Mouse (Mus musculus) macrophage (primary cell): Measurements from ENCODE around the gene Gpatch2. TPM values are rescaled to one million over a fixed set of nuclear protein-coding genes. Genes with fewer than 3 reads are reported as not detected.

ENCODE experiments used
- H3K27ac ChIP-seq: fragments of 350-480 bp; formaldehyde crosslinking; 2 replicates; pipeline ENCODE4 v1.9.0; 2021
- H3K36me3 ChIP-seq: fragments of 350-480 bp; formaldehyde crosslinking; 2 replicates; pipeline ENCODE4 v1.9.0; 2021; ENCODE audit errors: inconsistent target
- H3K4me3 ChIP-seq: fragments of 350-480 bp; formaldehyde crosslinking; 2 replicates; pipeline ENCODE4 v1.9.0; 2021; ENCODE audit errors: inconsistent target
- H3K79me2 ChIP-seq: fragments of 350-480 bp; formaldehyde crosslinking; 2 replicates; pipeline ENCODE4 v1.9.0; 2021; ENCODE audit errors: inconsistent target
- WGBS: methylation state at CpG from one replicate; pipeline ENCODE4 v1.1.7; 2026; ENCODE audit warnings: inconsistent platforms; ENCODE audit not compliant: missing documents; 5-methylcytosine and 5-hydroxymethylcytosine counted together
- polyA plus RNA-seq: library from polyadenylated mRNA; stranded (reverse); fragments of 250-400 nt; gene quantifications from 3 replicates; pipeline ENCODE4 v1.2.4, GENCODE M21; 2018; ENCODE audit warnings: inconsistent platforms

The Gpatch2 gene
- polyA plus RNA-seq, 1 experiment from 2014 or later = 11.1 TPM

DNA sequence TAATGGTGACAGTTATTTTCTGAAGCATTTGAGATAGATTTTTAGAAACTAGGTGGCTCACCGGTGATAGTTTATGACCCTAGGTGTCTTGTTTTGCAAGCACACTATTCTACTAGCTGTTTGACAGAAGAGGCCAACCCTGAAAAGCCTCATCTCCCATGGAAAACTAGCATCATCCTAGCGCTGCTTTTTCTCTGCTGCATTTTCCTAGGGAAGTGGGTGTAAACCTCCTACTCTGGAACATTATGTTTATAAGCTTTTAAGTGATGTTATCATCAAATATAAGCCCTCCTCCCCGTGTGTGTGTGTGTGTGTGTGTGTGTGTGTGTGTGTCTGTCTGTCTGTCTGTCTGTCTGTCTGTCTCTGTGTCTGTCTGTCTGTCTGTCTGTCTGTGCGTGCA is 64.5 kb downstream of the Gpatch2 start:
- Histone ChIP-seq H3K36me3 (no peaks in the 10 kb centered on the region), H3K4me3 (no peak overlapping the region), H3K27ac (no peak overlapping the region), H3K79me2 (no peaks in the 10 kb centered on the region)
- WGBS = 96% methylated on average over 4 of the region's 4 CpGs

- Histone ChIP-seq H3K27ac (no peak overlapping the region), H3K36me3 (no peaks in the 10 kb centered on the region), H3K79me2 (no peaks in the 10 kb centered on the region), H3K4me3 (no peak overlapping the region)
- WGBS = 90% methylated on average over 3 of the region's 3 CpGs
Observed at GRCm38 (mm10) chr1:187282321-187282720, 67.0 kb downstream of the Gpatch2 start.

- no peak overlapping the region for H3K27ac ChIP-seq
- H3K79me2 ChIP-seq = no peaks in the 10 kb centered on the region
- no peak overlapping the region for H3K4me3 ChIP-seq
- no peaks in the 10 kb centered on the region for H3K36me3 ChIP-seq
- 35% methylated on average over 6 of the region's 6 CpGs for WGBS
Observed at GRCm38 (mm10) chr1:187282804-187283203, 67.5 kb downstream of the Gpatch2 start.

GRCm38 (mm10) chr1:187285735-187286134 is 70.4 kb downstream of the Gpatch2 start:
- H3K79me2 ChIP-seq = no peaks in the 10 kb centered on the region
- H3K36me3 ChIP-seq = no peaks in the 10 kb centered on the region
- no peak overlapping the region for H3K27ac ChIP-seq
- WGBS = 92% methylated on average over 6 of the region's 8 CpGs
- H3K4me3 ChIP-seq = no peak overlapping the region

- Histone ChIP-seq H3K79me2 (no peaks in the 10 kb centered on the region), H3K36me3 (no peaks in the 10 kb centered on the region), H3K4me3 (no peak overlapping the region), H3K27ac (no peak overlapping the region)
- WGBS = 76% methylated on average over 4 of the region's 4 CpGs
Observed at GRCm38 (mm10) chr1:187286411-187286810, 71.1 kb downstream of the Gpatch2 start.

GRCm38 (mm10) chr1:187286924-187287323 is 71.6 kb downstream of the Gpatch2 start:
- Histone ChIP-seq H3K36me3 (no peaks in the 10 kb centered on the region), H3K79me2 (no peaks in the 10 kb centered on the region), H3K4me3 (no peak overlapping the region), H3K27ac (no peak overlapping the region)
- WGBS = 98% methylated on average over 3 of the region's 3 CpGs

- Histone ChIP-seq H3K27ac (no peak overlapping the region), H3K36me3 (no peaks in the 10 kb centered on the region), H3K79me2 (no peaks in the 10 kb centered on the region), H3K4me3 (no peak overlapping the region)
- 97% methylated on average over 7 of the region's 7 CpGs for WGBS
Observed at GRCm38 (mm10) chr1:187290186-187290585, 74.9 kb downstream of the Gpatch2 start.

GRCm38 (mm10) chr1:187291480-187292394 is 76.4 kb downstream of the Gpatch2 start:
- H3K36me3 ChIP-seq = no peaks in the 10 kb centered on the region
- 92% methylated on average over 10 of the region's 10 CpGs for WGBS
- no peak overlapping the region for H3K4me3 ChIP-seq
- H3K79me2 ChIP-seq = no peaks in the 10 kb centered on the region
- H3K27ac ChIP-seq = no peak overlapping the region

DNA sequence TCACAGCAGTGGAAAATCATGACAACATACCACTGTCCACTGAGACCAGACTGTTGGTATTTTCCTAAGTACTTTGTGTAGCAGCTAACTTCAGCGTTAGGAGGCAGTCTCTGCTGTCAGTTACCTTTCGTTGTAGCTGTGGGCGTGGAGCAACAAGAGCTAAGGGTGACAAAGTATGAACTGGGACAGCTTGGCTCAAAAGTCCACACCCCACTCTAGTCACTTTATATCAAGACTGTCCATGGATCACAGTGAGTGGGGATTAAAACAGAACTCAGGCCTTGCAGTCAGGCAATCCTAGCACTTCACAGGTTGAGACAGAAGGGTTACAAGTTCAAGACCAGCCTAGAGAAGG is 77.1 kb downstream of the Gpatch2 start:
- no peaks in the 10 kb centered on the region for H3K79me2 ChIP-seq
- no peaks in the 10 kb centered on the region for H3K36me3 ChIP-seq
- H3K27ac ChIP-seq = no peak overlapping the region
- WGBS = 98% methylated on average over 3 of the region's 3 CpGs
- H3K4me3 ChIP-seq = no peak overlapping the region

GRCm38 (mm10) chr1:187293233-187293632 is 77.9 kb downstream of the Gpatch2 start:
- Histone ChIP-seq H3K36me3 (no peaks in the 10 kb centered on the region), H3K79me2 (no peaks in the 10 kb centered on the region), H3K4me3 (no peak overlapping the region), H3K27ac (no peak overlapping the region)
- WGBS = 97% methylated on average over 3 of the region's 3 CpGs

DNA sequence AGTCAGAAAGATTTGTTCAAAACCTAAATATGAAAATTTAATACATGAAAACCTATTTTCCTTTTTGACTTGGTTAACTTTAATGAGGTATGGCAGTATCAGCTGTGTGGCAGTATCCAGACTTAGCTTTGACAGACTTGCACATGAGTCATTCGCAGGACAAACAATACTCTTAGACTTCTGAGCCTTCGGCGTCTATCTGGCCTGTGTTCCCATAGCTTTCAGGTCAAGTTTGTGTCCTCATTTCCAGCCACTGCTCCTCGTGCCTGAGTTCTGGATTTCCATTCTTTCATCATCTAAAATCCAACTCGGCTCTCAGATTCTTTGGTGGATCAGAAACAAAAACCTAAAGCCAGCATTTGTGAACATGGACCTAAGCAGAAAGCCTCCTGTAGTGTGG is 79.2 kb downstream of the Gpatch2 start:
- no peaks in the 10 kb centered on the region for H3K79me2 ChIP-seq
- WGBS = 98% methylated on average over 5 of the region's 5 CpGs
- no peaks in the 10 kb centered on the region for H3K36me3 ChIP-seq
- no peak overlapping the region for H3K27ac ChIP-seq
- H3K4me3 ChIP-seq = no peak overlapping the region

DNA sequence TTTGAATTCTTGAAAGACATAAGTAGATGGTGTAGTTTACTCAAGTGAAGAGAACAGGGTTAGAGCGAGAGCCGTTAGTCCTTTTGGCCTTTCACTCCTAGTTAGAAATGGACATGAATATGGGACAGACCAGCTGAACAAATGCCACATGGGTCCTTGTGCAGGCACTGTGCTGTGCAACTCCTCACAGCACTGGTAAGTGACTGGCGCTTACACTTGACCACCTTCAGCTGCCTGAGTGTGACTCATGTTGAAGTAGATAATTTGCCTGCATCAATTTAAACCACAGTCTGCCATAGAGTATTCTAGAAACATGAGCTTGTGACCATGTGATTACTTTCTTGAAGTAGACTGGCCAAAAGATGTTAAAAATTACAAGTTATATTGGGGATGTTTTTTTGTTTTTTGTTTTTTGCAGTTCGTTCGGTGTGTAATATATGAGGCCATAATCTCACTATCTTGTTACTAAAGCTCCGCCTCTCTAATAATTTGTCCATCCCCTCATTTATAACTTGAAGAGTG is 79.8 kb downstream of the Gpatch2 start:
- H3K79me2 ChIP-seq = no peaks in the 10 kb centered on the region
- H3K36me3 ChIP-seq = no peaks in the 10 kb centered on the region
- no peak overlapping the region for H3K27ac ChIP-seq
- H3K4me3 ChIP-seq = no peak overlapping the region
- WGBS = 93% methylated on average over 6 of the region's 6 CpGs

DNA sequence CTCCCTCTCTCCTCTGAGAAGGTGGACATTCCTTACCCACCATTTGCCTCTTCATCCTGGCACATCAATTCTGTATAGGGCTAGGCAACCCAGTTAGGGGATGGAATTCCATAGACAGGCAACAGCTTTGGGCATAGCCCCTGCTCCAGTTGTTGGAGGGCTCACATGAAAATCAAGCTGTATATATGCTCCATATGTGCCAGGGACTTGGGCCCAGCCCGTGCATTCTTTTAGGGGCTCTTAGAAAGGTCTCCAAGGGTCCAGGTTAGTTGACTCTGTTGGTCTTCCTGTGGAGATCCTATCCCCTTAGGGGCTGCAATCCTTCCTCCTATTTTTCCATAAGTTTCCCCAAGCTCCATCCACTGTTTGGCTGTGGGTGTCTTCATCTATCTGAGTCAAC is 80.4 kb downstream of the Gpatch2 start:
- H3K4me3 ChIP-seq = no peak overlapping the region
- WGBS = 100% methylated on average over 1 of the region's 1 CpGs
- no peaks in the 10 kb centered on the region for H3K36me3 ChIP-seq
- no peak overlapping the region for H3K27ac ChIP-seq
- H3K79me2 ChIP-seq = no peaks in the 10 kb centered on the region

GRCm38 (mm10) chr1:187299236-187299635 is 83.9 kb downstream of the Gpatch2 start:
- 94% methylated on average over 4 of the region's 4 CpGs for WGBS

GRCm38 (mm10) chr1:187300626-187301025 is 85.3 kb downstream of the Gpatch2 start:
- H3K36me3 ChIP-seq = no peaks in the 10 kb centered on the region
- no peak overlapping the region for H3K4me3 ChIP-seq
- 87% methylated on average over 5 of the region's 5 CpGs for WGBS
- H3K27ac ChIP-seq = no peak overlapping the region
- H3K79me2 ChIP-seq = no peaks in the 10 kb centered on the region

More at GRCm38 (mm10) chr1:187299236-187299635, 83.9 kb downstream of the Gpatch2 start:
- Histone ChIP-seq H3K4me3 (no peak overlapping the region), H3K36me3 (no peaks in the 10 kb centered on the region), H3K27ac (no peak overlapping the region), H3K79me2 (no peaks in the 10 kb centered on the region)
